Mouse (Mus musculus) bone marrow, adult 2 months (tissue): ENCODE measurements around the gene Tacc2.

Experiments used
- CTCF ChIP-seq: fragments of 200-500 bp; IDR thresholded peaks from 2 replicates; pipeline ENCODE4 v1.5.1; 2011; ENCODE audit warnings: low read length, control low read depth; ENCODE audit not compliant: control insufficient read depth, insufficient read depth
- POLR2A ChIP-seq: fragments of 200-500 bp; IDR thresholded peaks from 2 replicates; pipeline ENCODE4 v1.6.1; 2011; ENCODE audit warnings: low read depth, mild to moderate bottlenecking, control low read depth, low read length, borderline replicate concordance; ENCODE audit not compliant: control insufficient read depth

DNA sequence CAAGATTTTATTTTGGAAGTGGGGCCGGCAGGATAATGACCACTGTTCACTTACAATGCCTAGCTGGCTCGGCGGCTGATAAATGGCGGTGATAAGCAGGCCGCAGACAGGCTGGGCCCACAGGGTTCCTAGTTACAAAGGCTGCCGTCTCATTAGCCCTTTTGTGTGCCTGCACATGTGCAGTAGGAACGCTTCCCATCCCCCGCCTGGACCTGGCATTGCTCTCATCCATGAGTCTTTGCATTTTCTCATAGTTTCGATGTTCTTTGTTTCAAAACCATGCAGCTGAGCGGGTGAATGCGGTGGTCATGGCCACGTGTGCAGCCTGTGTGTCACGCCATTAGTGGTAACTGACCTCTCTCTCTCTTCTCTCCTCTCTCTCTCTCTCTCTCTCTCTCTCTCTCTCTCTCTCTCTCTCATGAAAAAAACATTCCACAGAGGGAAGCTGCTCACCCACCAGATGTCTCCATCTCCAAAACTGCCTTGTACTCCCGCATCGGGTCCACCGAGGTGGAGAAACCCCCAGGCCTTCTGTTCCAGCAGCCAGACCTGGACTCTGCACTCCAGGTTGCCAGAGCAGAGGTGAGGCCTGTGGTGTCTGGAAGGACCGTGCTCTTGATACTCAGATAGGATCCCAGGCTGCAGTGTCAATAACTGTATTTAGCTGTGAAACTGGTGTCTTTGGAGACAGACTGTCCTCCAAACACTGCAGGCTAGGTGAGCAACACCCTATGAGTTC lies 173.7 kb downstream of the Tacc2 start:
- TF ChIP-seq CTCF, result no peak
- TF ChIP-seq POLR2A, result no peak
